In the genomic region with DNA sequence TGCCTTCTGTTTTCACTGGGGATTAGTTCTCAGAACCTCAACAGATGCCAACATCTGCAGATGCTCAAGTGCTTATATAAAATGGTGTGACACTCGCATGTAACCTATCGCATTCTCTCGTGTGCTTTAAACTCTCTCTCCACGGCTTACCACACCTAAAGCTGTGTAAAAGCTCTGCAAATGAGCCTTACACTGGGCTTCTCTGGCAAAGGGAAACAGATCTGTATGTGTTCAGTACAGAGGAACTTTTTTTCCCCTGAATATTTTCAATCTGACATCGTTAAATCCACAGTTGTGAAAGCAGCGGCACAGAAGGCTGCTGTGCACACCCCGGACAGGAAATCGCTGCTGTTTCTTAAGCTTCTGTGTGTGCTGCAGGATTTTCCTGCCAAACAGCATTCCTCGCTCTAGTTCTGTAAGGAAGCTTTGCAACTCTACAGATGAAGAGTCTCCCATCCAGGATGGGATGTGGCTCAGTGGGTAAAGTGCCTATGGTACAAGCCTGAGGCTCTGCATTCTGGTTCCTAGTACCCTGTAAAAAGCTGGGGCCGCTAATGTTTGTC, we compare ENCODE assay signal across 9 mouse cellular contexts.
A peak's percentile ranks its signal among the peaks of the same experiment; 100 is the strongest.
DNase-seq lines count a peak whose midpoint lies in the region; ATAC-seq lines count a peak whose summit lies in the region.
"Had no signal": no experiment of that assay in that cellular context is flagged by ENCODE, and none has a peak within 500 bp of the region (broad histone marks: within the 10 kb centered on the region; RNA-seq: fewer than 3 reads in every experiment).

No protein-coding gene starts in this region.

- no peak for DNase-seq in frontal cortex, postnatal 10 days (ENCODE audit: low spot score in 2 of 2)
- peak; percentile 33 for DNase-seq in urinary bladder, postnatal 25 days (ENCODE audit: low spot score)
- no peak for DNase-seq in urinary bladder, postnatal 10 days (ENCODE audit: low spot score)
- peak; percentile 49 for DNase-seq in limb, embryonic 11.5 days (ENCODE audit: low spot score)
- DNase-seq in retina, embryonic 14.5 days (ENCODE audit: low spot score) = no peak
- DNase-seq in cerebellum, adult 9-10 months = no peak
- DNase-seq: B cell, adult 2 months had no signal

- peak overlapping the region; percentile 77 for H3K27ac ChIP-seq in limb, embryonic 11.5 days (replicated peaks; ENCODE audit: low read depth, low read length)

- H3K36me3 ChIP-seq in limb, embryonic 11.5 days (ENCODE audit: control insufficient read depth, insufficient read depth, low read length) = no peaks in the 10 kb centered on the region

- peak; percentile 58 for ATAC-seq in frontal cortex, adult (ENCODE audit: low TSS enrichment)
- ATAC-seq in limb, embryonic 11.5 days (ENCODE audit: insufficient number of reproducible peaks, low FRiP score, low TSS enrichment, low read depth) = no peak
- no peak for ATAC-seq in activated CD4-positive, CD25-positive, alpha-beta regulatory T cell, adult 4 months

- peak overlapping the region; percentile 34; the same call in 1 of the 2 replicates for H3K9ac ChIP-seq in limb, embryonic 11.5 days (ENCODE audit: low read length)

- WGBS in limb, embryonic 11.5 days = 27% methylated on average over 10 of the region's 10 CpGs

- H3K4me2 ChIP-seq in limb, embryonic 11.5 days (ENCODE audit: low read depth, severe bottlenecking) = no peak overlapping the region; the same call in 1 of the 2 replicates

- H3K27me3 ChIP-seq in limb, embryonic 11.5 days (ENCODE audit: control insufficient read depth, insufficient read depth, low read length) = no peaks in the 10 kb centered on the region

- H3K9me3 ChIP-seq in limb, embryonic 11.5 days (ENCODE audit: control insufficient read depth, low read length) = no peaks in the 10 kb centered on the region

- no peak overlapping the region for H3K4me3 ChIP-seq in limb, embryonic 11.5 days (ENCODE audit: low read depth, low read length)

- H3K4me1 ChIP-seq in limb, embryonic 11.5 days (ENCODE audit: control insufficient read depth, insufficient read depth, low read length) = peaks cover 43% of the 10 kb centered on the region

Comparison
In these comparisons a context has a peak if more than half of its experiments do, and no peak if none do; other contexts are left out.
1. DNase-seq: peak in urinary bladder, postnatal 25 days (single experiment) and limb, embryonic 11.5 days (single experiment); none in frontal cortex, postnatal 10 days (0 of 2), urinary bladder, postnatal 10 days (single experiment), retina, embryonic 14.5 days (single experiment) and cerebellum, adult 9-10 months (single experiment).